Mouse (Mus musculus) T-cell, adult 66 days (primary cell): ENCODE measurements around the gene Rab19. TPM values are rescaled to one million over a fixed set of nuclear protein-coding genes. Genes with fewer than 3 reads are reported as not detected.

Experiments
- total RNA-seq, 2 experiments: library from RNA; stranded (reverse); gene quantifications; 3 replicates in 1 of 2; 4 replicates in 1 of 2; pipeline ENCODE4 v1.2.4; 2023

Rab19 gene
- 1 to 10 TPM; 8.3 to 10.0 TPM for total RNA-seq

GRCm38 (mm10) chr6:39381125-39381880, at the start of gene Rab19:
Rab19 (plus strand) TSS chr6:39381175.

GRCm38 (mm10) chr6:39377311-39377827, 3.6 kb upstream of the Rab19 start, which contains the start of gene Slc37a3:
Slc37a3 (minus strand) TSS chr6:39377675.

GRCm38 (mm10) chr6:39419851-39420721, 39.1 kb downstream of the Rab19 start, which contains the start of gene Mkrn1:
Mkrn1 (minus strand) TSS chr6:39420462.

Other genes starting within 250 kb of the Rab19 start
- gene Kdm7a, start 174.4 kb upstream of the Rab19 start, total RNA-seq, result 10 to 100 TPM; 71.8 to 72.9 TPM
- gene Slc37a3, start 3.5 kb upstream of the Rab19 start, total RNA-seq, result 10 to 100 TPM; 77.8 to 94.0 TPM
- 100 to 1,000 TPM in 1 of 2 experiments, 10 to 100 TPM in 1; 92.6 to 114 TPM for gene Mkrn1, start 39.3 kb downstream of the Rab19 start, total RNA-seq
- not detected for gene Dennd2a, start 176.7 kb downstream of the Rab19 start, total RNA-seq
- gene Adck2, start 192.7 kb downstream of the Rab19 start, total RNA-seq, result 10 to 100 TPM; 36.2 to 39.5 TPM
- gene Gm42420, start 204.6 kb downstream of the Rab19 start, total RNA-seq, result not detected
- 10 to 100 TPM; 47.9 to 56.6 TPM for gene Ndufb2, start 211.4 kb downstream of the Rab19 start, total RNA-seq